Mouse (Mus musculus): ENCODE results near the gene Irgm1. TPM values are rescaled to one million over a fixed set of nuclear protein-coding genes. Genes with fewer than 3 reads are reported as not detected.
"Not testable (repeated sequence)": the region's sequence is repeated elsewhere in the genome, so short reads cannot be mapped to it uniquely, and the experiment has no call there.

Gene Irgm1
- polyA plus RNA-seq, 1 experiment from 2014 or later, result 2.3 TPM

DNA sequence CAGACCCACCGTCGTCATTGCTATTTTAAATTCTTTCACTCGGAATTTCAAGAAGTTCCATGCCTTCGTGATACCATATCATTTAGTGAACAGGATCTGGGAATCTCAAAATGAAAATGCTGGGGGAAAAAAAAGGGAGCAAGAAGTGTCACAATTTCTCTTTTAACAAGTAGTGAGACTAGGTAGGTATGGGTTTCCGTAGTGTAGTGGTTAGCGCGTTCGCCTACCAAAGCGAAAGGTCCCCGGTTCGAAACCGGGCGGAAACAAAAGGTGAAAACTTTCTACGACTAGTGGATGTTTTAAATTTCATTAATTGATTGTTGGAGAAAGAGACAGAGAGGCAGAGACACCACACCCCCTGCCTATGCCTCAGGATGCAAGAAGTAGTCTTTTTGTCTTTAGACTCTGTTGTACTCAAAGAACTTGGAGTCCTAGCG is 47.9 kb downstream of the Irgm1 start:
- no peaks in the 10 kb centered on the region for H3K9me3 ChIP-seq
- under 1% methylated on average over 15 of the region's 15 CpGs for WGBS
- H3K9ac ChIP-seq, result peak overlapping the region; percentile 2; the same call in 1 of the 2 replicates
- 0 out of 2 replicates have a peak, but pooled peaks have one; percentile 18 for ATAC-seq (replicated peaks)
- H3K27ac ChIP-seq, result no peak overlapping the region
- H3K4me3 ChIP-seq, result peak overlapping the region; percentile 35
- H3K4me1 ChIP-seq, result peaks cover 29% of the 10 kb centered on the region
- H3K4me2 ChIP-seq, result peak overlapping the region; percentile 56
- H3K36me3 ChIP-seq (replicated peaks), result no peaks in the 10 kb centered on the region
- peaks cover 26% of the 10 kb centered on the region for H3K27me3 ChIP-seq (replicated peaks)

DNA sequence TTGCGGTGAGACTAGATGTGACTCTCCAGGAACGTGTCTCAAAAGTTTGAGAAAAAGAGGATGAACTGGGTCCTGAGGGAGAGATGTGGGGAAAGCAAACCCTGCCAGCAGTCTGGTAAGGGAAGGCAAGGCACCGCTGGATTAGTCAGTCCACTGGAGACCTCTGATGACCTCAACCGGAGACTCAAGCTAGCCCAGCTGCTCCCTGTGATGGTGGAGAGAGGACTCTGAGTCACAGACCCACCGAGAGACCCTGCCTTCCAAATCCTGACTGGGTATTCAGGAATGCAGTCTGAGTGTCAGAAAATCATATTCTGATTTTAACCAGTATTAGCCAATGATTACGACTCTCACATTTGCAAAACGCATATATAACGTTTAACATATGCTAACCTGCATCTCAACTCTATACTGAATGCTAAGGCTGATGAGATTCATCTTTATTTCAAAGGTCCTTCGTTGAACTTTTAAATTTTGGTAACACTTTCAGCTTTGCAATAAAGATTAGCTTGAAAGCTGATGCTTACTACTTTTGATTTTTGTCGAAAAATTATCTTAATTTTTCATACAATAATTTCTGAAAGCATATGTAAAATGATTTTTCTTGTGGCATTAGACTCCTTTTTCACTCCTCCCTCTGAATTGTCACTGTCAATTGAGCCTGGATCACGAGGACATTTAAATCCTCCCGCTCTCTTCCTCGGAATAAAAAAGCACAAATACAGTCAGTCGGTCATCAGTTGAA is 48.5 kb downstream of the Irgm1 start:
- no peak for ATAC-seq (replicated peaks)
- Histone ChIP-seq H3K4me1 (peaks cover 29% of the 10 kb centered on the region), H3K27me3 (replicated peaks) (peaks cover 25% of the 10 kb centered on the region), H3K4me2 (peak overlapping the region; percentile 56), H3K27ac (no peak overlapping the region), H3K4me3 (peak overlapping the region; percentile 35), H3K9ac (no peak overlapping the region), H3K9me3 (no peaks in the 10 kb centered on the region), H3K36me3 (replicated peaks) (no peaks in the 10 kb centered on the region)
- 32% methylated on average over 14 of the region's 14 CpGs for WGBS

DNA sequence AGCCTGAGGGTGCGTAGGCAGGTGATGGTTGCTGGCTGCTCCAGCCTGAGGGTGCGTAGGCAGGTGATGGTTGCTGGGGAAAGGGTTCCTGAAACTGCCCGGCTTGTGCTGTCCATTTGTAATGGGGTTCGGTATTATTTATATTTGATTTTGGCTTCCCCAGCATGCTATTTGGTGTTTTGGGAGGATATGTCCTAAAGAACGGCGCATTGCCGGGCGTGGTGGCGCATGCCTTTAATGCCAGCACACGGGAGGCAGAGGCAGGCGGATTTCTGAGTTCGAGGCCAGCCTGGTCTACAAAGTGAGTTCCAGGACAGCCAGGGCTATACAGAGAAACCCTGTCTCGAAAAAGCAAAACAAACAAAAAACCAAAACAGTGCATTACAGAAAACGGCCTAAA is 50.2 kb downstream of the Irgm1 start:
- ATAC-seq (replicated peaks); H3K27ac ChIP-seq; H3K4me2 ChIP-seq; H3K4me3 ChIP-seq; H3K36me3 ChIP-seq (replicated peaks); H3K9ac ChIP-seq; H3K9me3 ChIP-seq: not testable (repeated sequence)
- Histone ChIP-seq H3K4me1 (peaks cover 22% of the 10 kb centered on the region), H3K27me3 (replicated peaks) (peaks cover 22% of the 10 kb centered on the region)
- WGBS, result 79% methylated on average over 14 of the region's 14 CpGs

- Histone ChIP-seq H3K4me2 (no peak overlapping the region), H3K4me3 (no peak overlapping the region), H3K36me3 (replicated peaks) (no peaks in the 10 kb centered on the region), H3K27me3 (replicated peaks) (peaks cover 22% of the 10 kb centered on the region), H3K27ac (no peak overlapping the region), H3K9ac (no peak overlapping the region), H3K9me3 (no peaks in the 10 kb centered on the region), H3K4me1 (peaks cover 32% of the 10 kb centered on the region)
- ATAC-seq (replicated peaks), result no peak
Measured at GRCm38 (mm10) chr11:48820308-48820674, 51.2 kb downstream of the Irgm1 start.

- WGBS, result 80% methylated on average over 7 of the region's 7 CpGs
- no peak overlapping the region for H3K4me2 ChIP-seq
- no peak for ATAC-seq (replicated peaks)
Measured at GRCm38 (mm10) chr11:48819614-48820307, 51.7 kb downstream of the Irgm1 start.

DNA sequence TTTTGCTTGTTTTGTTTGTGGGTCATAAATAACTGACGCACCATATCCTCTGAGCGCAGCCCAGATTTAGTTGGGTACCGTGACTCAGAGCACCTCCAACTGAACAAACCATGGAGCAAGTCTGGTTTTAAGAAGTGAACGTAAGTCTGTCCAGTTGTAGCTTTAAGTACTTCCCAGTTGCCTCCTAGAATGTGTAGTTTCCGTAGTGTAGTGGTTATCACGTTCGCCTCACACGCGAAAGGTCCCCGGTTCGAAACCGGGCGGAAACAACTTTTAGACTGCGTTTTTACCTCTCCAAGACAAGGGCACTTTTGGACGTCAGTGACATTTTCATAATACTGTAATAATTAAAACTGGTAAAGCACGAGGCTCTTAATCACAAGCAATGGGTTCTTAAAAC is 53.1 kb downstream of the Irgm1 start:
- WGBS, result under 1% methylated on average over 16 of the region's 16 CpGs
- Histone ChIP-seq H3K9me3 (no peaks in the 10 kb centered on the region), H3K27me3 (replicated peaks) (peaks cover 7% of the 10 kb centered on the region; the same call in 1 of the 2 replicates), H3K4me3 (peak overlapping the region; percentile 96), H3K9ac (peak overlapping the region; percentile 85; the same call in 1 of the 2 replicates), H3K27ac (peak overlapping the region; percentile 99; the same call in 1 of the 2 replicates), H3K4me1 (peaks cover 39% of the 10 kb centered on the region), H3K36me3 (replicated peaks) (no peaks in the 10 kb centered on the region), H3K4me2 (peak overlapping the region; percentile 85)
- ATAC-seq (replicated peaks), result no peak

More at GRCm38 (mm10) chr11:48819614-48820307, 51.7 kb downstream of the Irgm1 start:
- Histone ChIP-seq H3K36me3 (replicated peaks) (no peaks in the 10 kb centered on the region), H3K4me1 (peaks cover 38% of the 10 kb centered on the region), H3K27me3 (replicated peaks) (peaks cover 19% of the 10 kb centered on the region), H3K4me3 (no peak overlapping the region), H3K9me3 (no peaks in the 10 kb centered on the region), H3K9ac (no peak overlapping the region), H3K27ac (no peak overlapping the region)

DNA sequence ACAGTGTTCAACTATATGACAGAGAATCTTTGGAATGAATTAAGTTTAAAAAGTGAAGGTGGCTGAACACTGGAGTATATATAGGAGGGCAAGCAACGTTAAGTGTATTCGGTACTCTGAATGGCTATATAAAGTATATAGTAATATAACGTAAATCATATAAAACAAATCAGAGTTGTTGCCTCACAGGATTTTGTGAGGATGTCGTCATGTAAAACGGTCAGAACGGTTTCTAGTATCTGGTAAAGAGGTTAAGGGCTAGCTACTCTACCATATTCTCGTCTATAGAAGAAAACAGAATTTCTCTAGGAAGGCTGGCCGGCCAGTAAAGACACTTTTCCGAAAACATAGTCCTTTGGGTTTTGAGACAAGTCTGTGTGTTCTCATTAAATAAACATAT is 53.7 kb downstream of the Irgm1 start:
- Histone ChIP-seq H3K4me1 (peaks cover 40% of the 10 kb centered on the region), H3K36me3 (replicated peaks) (0 out of 2 replicates have a peak, but pooled peaks cover 3% of the 10 kb centered on the region), H3K4me3 (peak overlapping the region; percentile 96), H3K4me2 (peak overlapping the region; percentile 85), H3K27me3 (replicated peaks) (peaks cover 6% of the 10 kb centered on the region; the same call in 1 of the 2 replicates), H3K9ac (peak overlapping the region; percentile 85), H3K9me3 (no peaks in the 10 kb centered on the region), H3K27ac (peak overlapping the region; percentile 99)
- 8% methylated on average over 9 of the region's 9 CpGs for WGBS
- peak; percentile 5; the same call in 1 of the 2 replicates for ATAC-seq (replicated peaks)

DNA sequence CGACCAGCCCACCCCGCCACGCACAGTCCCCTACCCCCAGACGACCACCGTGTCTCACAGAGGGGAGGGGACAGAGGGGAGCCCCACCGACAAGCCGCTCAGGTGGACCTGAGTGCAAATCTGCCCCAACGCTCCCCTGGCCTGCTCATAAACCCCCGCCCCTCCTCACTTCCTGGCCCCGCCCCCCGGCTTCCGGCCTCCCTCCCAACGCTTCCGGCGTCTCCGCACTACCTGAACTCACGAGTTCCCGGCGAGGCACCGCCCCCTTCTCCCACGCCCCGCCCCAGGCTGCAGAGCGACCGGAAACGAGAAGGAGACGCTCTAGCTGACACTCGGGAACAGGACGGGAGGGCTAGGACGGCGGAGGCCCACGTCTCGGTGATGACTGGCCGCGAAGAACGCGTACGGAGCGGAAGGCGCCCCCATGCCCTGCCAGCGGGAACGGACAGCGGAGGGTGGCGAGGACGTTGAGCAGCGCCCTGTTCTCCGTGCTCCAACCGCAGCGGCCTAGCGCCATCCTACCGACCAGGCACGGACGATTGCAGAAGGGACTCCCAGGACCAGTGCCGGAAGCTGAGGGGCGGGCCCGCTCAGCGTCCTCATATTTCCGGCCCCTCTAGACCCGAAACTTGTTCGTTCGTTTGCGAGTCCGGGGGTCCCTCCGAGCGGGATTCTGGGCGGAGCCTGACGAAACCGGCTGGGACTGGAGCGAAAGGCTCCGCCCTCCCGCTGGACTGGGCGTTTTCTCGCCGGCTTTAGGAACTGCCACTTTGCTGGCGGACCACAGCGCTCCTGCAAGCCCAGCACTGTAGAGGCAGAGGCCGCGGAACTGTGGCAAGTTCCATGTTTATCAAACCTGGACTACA is 54.5 kb downstream of the Irgm1 start, which contains the start of gene Trim41:
Gene Trim41, minus strand, starts transcription at position 554 of the 866 bp plus-strand sequence.
- peak within 1 kb of the TSS; percentile 99 for H3K27ac ChIP-seq
- peak within 1 kb of the TSS; percentile 85 for H3K4me2 ChIP-seq
- peak within 1 kb of the TSS; percentile 96 for H3K4me3 ChIP-seq
- ATAC-seq (replicated peaks), result peak; percentile 97
- under 1% methylated on average over 76 of the region's 77 CpGs for WGBS
- no peaks in the 10 kb centered on the region for H3K27me3 ChIP-seq (replicated peaks)
- peaks cover 38% of the 10 kb centered on the region for H3K4me1 ChIP-seq
- peaks cover 9% of the 10 kb centered on the region; the same call in 1 of the 2 replicates for H3K36me3 ChIP-seq (replicated peaks)
- H3K9ac ChIP-seq, result peak within 1 kb of the TSS; percentile 85
- H3K9me3 ChIP-seq, result no peaks in the 10 kb centered on the region

- WGBS, result 4% methylated on average over 17 of the region's 23 CpGs
- H3K27me3 ChIP-seq (replicated peaks), result no peaks in the 10 kb centered on the region
- H3K4me1 ChIP-seq, result peaks cover 38% of the 10 kb centered on the region
- peak overlapping the region; percentile 85 for H3K4me2 ChIP-seq
- H3K36me3 ChIP-seq (replicated peaks), result peaks cover 15% of the 10 kb centered on the region
- H3K4me3 ChIP-seq, result peak overlapping the region; percentile 96
- peak overlapping the region; percentile 99 for H3K27ac ChIP-seq
- peak; percentile 75 for ATAC-seq (replicated peaks)
- peak overlapping the region; percentile 85 for H3K9ac ChIP-seq
- no peaks in the 10 kb centered on the region for H3K9me3 ChIP-seq
Measured at GRCm38 (mm10) chr11:48816281-48816781, 55.2 kb downstream of the Irgm1 start.

- peak overlapping the region; percentile 96 for H3K4me3 ChIP-seq
- peak overlapping the region; percentile 85 for H3K4me2 ChIP-seq
- peaks cover 20% of the 10 kb centered on the region for H3K36me3 ChIP-seq (replicated peaks)
- no peaks in the 10 kb centered on the region for H3K9me3 ChIP-seq
- peak overlapping the region; percentile 85; the same call in 1 of the 2 replicates for H3K9ac ChIP-seq
- no peak for ATAC-seq (replicated peaks)
- H3K27me3 ChIP-seq (replicated peaks), result no peaks in the 10 kb centered on the region
- 77% methylated on average over 16 of the region's 16 CpGs for WGBS
- no peak overlapping the region for H3K27ac ChIP-seq
- H3K4me1 ChIP-seq, result peaks cover 38% of the 10 kb centered on the region
Measured at GRCm38 (mm10) chr11:48815851-48816250, 55.6 kb downstream of the Irgm1 start.

- Histone ChIP-seq H3K9me3 (no peaks in the 10 kb centered on the region), H3K4me3 (no peak overlapping the region), H3K36me3 (replicated peaks) (peaks cover 36% of the 10 kb centered on the region), H3K27ac (no peak overlapping the region), H3K27me3 (replicated peaks) (no peaks in the 10 kb centered on the region), H3K4me2 (no peak overlapping the region), H3K4me1 (peaks cover 37% of the 10 kb centered on the region), H3K9ac (no peak overlapping the region)
- no peak for ATAC-seq (replicated peaks)
Measured at GRCm38 (mm10) chr11:48813782-48814181, 57.7 kb downstream of the Irgm1 start.
